Mouse (Mus musculus) v-Abl transformed pro-B cells (cell line): ENCODE results near the gene Gorasp1.

Experiments used
- in situ Hi-C, 2 experiments: fragments of 400-800 bp; cut with MboI; formaldehyde crosslinking; loops; one replicate each; pipeline ENCODE4 v1.15.1; 2025; ENCODE audit not compliant: unreplicated experiment in 2 of 2

The Gorasp1 gene

GRCm38 (mm10) chr9:119937005-119937773, at the start of gene Gorasp1, which contains the start of gene Ttc21a:
Gene Gorasp1 (minus strand): TSS chr9:119937565.
Gene Ttc21a (plus strand): TSS chr9:119937606.
- in situ Hi-C loops, result no loop called here

- in situ Hi-C loops, result loop anchor here (25.0 kb wide), 3 partner anchors 1301 to 1901 kb away; partner anchors contain the start of genes Ackr2 (in 1 of the 2), Trak1 (in 1 of the 2) and Ulk4 (in 1 of the 2)
Observed at GRCm38 (mm10) chr9:119985881-119986574, 48.7 kb upstream of the Gorasp1 start.

DNA sequence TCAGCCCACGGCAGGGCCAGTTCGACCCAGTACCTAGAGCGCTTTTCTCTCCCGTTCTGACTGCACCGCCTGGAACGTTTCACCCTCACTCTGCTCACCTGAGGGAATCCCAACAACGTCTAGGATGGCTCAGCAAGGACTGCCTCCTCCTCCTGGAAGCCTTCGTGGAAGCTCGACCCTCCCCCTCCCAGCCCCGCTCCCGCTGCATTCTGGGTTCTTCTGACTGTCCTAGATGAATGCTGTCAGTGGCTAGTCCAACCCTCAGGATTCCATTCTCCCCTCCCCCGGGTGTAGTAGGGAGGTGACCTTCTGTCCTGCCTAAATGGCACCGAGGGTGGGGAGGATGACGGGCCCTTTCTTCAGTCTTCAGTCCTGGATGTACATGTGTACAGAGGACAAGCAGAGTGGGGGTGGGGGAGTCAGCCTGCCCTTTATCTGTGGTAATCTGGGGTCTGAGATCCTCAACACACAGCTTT, 47.2 kb upstream of the Gorasp1 start, which contains the start of gene Csrnp1:
TSS of gene Csrnp1 (minus strand) at position 123 of the 476 bp plus-strand sequence.
- in situ Hi-C loops, result loop anchor here (25.0 kb wide), 3 partner anchors 1303 to 1903 kb away; partner anchors contain the start of genes Ackr2 (in 1 of the 2), Trak1 (in 1 of the 2) and Ulk4 (in 1 of the 2)

GRCm38 (mm10) chr9:119983585-119984535, 46.5 kb upstream of the Gorasp1 start:
- in situ Hi-C loops, result loop anchor here (25.0 kb wide), 3 partner anchors 1303 to 1903 kb away; partner anchors contain the start of genes Ackr2 (in 1 of the 2), Trak1 (in 1 of the 2) and Ulk4 (in 1 of the 2)

DNA sequence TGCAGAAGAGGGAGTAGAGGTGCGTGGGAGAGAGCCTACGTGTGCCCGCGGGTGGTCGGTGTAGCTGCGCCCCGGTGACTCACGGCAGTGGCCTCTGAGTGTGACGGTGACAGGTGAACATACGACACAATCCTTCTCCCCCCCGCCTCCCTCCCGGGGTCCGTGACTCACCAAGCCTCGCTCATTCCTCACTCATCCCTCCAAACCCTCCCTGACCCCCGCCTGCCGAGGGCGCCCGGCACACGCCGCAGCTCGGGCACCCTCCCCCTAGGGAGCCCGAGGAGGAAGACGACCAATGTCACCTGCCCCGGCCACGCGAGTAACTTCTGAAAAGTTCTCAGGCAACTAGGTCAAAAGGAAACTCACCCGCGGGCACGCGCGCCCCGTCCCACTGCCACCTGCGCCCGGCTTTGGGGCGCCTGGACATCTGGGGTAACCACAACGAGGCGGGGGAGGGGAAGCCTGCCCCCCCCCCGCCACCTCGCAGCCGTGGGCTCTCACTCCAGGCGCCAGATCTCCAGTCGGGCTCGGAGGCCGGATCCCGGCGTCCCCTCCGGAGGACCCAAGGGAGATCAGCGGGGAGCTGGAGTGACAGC, 45.7 kb upstream of the Gorasp1 start:
- in situ Hi-C loops, result loop anchor here (25.0 kb wide), 3 partner anchors 1304 to 1904 kb away; partner anchors contain the start of genes Ackr2 (in 1 of the 2), Trak1 (in 1 of the 2) and Ulk4 (in 1 of the 2)

DNA sequence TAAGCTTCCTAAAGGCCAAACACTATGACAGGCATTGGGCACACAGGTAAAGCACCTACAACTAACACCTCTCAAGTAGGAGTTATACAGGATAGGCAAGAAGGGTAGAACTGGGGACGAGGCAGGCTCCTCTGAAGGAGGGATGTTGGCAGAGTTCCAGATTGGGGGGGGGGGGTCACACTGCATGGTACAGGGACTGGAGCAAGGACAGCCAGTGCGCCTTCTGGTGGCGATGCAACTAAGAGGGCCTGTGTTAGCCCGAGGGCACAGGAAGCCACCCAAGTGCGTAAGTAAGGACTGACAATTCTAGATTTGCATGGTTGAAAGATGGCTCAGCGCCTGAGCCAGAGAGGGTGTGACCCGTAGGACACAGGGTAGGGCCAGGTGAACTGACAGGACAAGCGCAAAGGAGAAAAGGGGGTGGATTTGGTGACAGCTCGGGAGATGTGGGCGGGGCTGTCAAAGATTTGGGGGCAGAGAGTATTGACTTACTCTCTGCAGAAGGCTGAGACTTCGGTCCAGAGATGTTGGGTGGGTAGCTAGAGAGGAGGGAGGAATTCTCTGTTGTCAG, 45.0 kb upstream of the Gorasp1 start:
- in situ Hi-C loops, result loop anchor here (25.0 kb wide), 3 partner anchors 1305 to 1905 kb away; partner anchors contain the start of genes Ackr2 (in 1 of the 2), Trak1 (in 1 of the 2) and Ulk4 (in 1 of the 2)

DNA sequence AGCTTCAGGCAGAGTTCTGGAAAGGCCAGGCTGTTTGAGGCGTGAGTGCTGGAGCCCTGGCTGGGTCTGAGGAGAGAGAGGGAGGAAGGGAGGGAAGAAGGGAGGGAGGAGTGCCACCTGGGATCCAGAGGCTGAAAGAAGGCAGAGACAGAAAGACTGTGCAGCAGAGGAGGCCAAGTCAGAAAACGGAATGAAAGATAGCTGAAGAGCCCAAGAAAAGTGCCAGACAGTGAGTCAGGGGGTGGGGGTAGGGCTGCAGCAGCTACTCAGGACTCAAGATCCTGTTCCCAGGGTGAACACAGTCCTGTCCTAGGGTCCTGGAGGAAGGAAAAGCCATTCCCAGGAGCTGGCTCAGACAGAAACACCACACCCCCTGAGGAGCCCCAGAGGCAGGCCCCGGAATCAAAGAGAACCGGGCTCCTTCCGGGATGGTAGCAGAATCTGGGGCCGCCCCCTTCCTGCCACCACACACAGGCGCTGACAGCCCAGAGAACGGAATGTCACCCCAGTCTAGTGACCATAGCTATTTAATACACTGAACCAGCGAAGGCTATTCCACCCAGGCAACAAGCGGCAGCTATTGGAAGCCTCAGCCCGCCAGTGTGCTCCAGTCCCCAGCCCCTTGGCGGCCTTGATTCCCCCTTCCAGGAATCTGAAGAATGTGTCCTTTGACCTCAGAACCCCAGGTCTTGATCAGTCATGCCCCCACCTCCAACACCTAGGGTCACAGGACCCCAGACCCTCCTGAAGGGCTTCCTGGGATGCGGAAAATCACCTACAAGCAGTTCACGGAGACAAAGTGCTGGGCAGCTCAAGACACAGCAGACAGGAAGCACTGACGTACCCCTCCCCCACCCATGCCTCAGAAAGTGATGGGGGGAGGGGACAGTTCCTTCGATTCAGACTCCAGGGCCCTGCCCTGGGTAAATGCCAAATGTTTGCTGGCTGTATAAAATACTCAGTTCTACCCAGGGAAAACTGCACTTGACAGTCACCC, 44.1 kb upstream of the Gorasp1 start:
- in situ Hi-C loops, result loop anchor here (25.0 kb wide), 3 partner anchors 1306 to 1906 kb away; partner anchors contain the start of genes Ackr2 (in 1 of the 2), Trak1 (in 1 of the 2) and Ulk4 (in 1 of the 2)

- in situ Hi-C loops, result loop anchor here (25.0 kb wide), 3 partner anchors 1307 to 1907 kb away; partner anchors contain the start of genes Ackr2 (in 1 of the 2), Trak1 (in 1 of the 2) and Ulk4 (in 1 of the 2)
Observed at GRCm38 (mm10) chr9:119980770-119981182, 43.4 kb upstream of the Gorasp1 start.

GRCm38 (mm10) chr9:119979749-119980148, 42.4 kb upstream of the Gorasp1 start:
- in situ Hi-C loops, result loop anchor here (25.0 kb wide), 3 partner anchors 1308 to 1908 kb away; partner anchors contain the start of genes Ackr2 (in 1 of the 2), Trak1 (in 1 of the 2) and Ulk4 (in 1 of the 2)

DNA sequence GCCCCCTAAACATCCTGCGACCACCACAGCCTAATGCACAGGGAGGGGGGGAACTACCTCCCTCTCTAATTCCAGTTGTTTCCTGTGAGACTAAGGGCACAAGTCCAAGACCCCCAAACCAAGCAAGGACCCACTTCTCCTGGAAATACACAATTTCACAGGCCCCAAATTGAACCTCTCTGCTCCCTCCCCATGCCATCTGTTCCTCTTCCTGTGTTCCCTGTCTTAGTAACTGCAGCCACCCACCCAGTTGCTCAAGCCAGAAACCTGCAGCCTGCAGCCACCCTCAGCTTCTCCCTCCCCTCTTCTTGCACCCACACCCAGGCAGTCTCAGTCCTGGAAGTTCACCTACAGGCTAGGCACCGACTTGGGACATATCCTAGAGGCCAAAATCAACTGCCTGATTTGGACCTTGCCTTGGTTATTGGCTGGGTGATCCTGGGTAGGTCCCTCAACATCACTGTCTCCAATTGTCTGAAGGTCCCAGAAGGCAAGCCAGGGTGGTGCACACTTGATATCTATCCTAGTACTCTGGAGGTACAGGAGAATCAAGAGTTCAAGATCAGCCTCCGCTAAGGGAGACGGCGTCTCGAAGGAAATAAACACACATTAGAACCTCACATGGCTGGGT, 41.6 kb upstream of the Gorasp1 start:
- in situ Hi-C loops, result loop anchor here (25.0 kb wide), 3 partner anchors 1308 to 1908 kb away; partner anchors contain the start of genes Ackr2 (in 1 of the 2), Trak1 (in 1 of the 2) and Ulk4 (in 1 of the 2)

DNA sequence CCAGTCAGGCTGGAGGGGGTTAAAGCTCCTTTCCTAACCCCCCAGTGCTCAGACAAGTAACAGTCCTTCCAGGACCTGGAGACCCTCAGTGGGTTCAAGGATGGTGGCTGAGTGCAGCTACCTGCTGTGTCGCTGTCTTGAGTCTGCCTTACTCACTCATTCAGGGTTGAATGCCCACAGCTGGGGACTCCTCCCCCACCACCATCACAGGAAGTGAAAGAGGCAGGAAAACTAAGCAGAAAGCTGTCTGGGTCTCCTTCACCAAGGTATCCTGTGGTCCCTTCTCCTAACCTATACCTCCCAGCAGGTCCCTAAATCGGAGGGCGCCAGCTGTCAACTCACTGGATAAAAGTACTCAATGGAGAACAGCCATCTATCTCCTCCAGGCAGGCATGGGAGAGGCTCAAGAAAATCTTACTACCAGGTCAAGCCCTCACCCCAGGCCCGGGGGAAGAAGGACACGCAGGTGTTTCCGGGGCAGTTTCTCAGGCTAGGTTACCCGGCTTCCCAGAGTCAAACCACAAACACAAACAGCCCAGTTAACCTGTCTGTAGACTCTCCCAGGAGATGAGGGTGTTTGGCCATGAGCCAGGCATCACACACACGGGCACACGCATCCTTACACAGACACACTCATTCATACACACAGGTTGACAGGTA, 40.9 kb upstream of the Gorasp1 start:
- in situ Hi-C loops, result loop anchor here (25.0 kb wide), 3 partner anchors 1309 to 1909 kb away; partner anchors contain the start of genes Ackr2 (in 1 of the 2), Trak1 (in 1 of the 2) and Ulk4 (in 1 of the 2)

DNA sequence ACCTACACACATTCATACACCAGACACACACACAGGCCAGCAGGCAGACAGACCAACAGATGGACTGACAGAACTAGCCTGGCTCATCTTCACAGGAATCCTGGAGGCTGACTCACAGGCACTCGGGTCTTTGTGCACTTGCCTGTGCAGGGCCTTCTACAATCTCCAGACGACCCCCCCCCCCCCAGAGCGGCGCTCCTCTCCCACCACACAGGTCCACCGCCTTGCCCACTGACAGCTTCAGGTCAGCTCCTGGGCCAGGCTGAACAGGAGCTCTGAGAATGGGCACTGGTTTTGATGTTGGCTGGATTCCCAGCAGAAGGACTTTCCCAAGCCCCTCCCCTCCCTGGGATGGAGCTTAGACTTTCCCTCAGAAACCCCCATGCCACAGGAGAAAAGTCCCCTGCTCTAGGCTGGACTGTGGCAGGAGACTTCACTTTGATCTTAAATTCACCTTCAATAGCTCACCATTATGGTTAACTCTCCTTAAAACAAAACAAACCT, 40.2 kb upstream of the Gorasp1 start:
- in situ Hi-C loops, result loop anchor here (25.0 kb wide), 3 partner anchors 1310 to 1910 kb away; partner anchors contain the start of genes Ackr2 (in 1 of the 2), Trak1 (in 1 of the 2) and Ulk4 (in 1 of the 2)

GRCm38 (mm10) chr9:119976704-119977556, 39.6 kb upstream of the Gorasp1 start:
- in situ Hi-C loops, result loop anchor here (25.0 kb wide), 3 partner anchors 1310 to 1910 kb away; partner anchors contain the start of genes Ackr2 (in 1 of the 2), Trak1 (in 1 of the 2) and Ulk4 (in 1 of the 2)

DNA sequence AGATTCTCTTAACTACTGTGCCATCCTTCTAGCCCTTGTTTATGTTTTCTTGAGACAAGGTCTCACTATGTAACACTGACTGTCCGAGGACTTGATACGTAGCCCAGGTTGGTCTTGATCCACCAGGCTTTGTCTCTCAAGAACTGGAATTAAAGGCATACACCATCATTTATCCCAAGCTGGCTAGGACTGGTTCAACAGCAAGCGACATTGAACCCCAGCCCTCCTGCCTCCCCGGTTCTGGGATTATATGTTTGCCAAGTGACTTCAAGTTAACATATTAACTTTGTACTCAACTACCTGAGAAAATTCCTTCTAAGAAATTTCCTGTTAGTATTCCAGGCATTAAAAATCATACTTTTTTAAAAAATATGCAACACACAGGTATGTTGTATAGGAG, 37.9 kb upstream of the Gorasp1 start:
- in situ Hi-C loops, result loop anchor here (25.0 kb wide), 3 partner anchors 1312 to 1912 kb away; partner anchors contain the start of genes Ackr2 (in 1 of the 2), Trak1 (in 1 of the 2) and Ulk4 (in 1 of the 2)
